Mouse (Mus musculus) lung, postnatal 25 days (tissue): ENCODE data around the gene Fam107b.

Source experiments
- DNase-seq: peaks from one replicate; pipeline ENCODE4 v3.0.0; 2022; ENCODE audit warnings: low spot score

Fam107b gene

GRCm38 (mm10) chr2:3570186-3570585 lies at the start of gene Fam107b:
TSS of gene Fam107b (plus strand) at chr2:3570488.
- DNase-seq = no peak

- no peak for DNase-seq
These were observed 47.7 kb upstream of the Fam107b start for GRCm38 (mm10) chr2:3522558-3522957.

GRCm38 (mm10) chr2:3526288-3526687 lies 44.0 kb upstream of the Fam107b start:
- DNase-seq = no peak

GRCm38 (mm10) chr2:3541307-3542079 lies 28.8 kb upstream of the Fam107b start:
- no peak for DNase-seq

- no peak for DNase-seq
These were observed 24.2 kb upstream of the Fam107b start for GRCm38 (mm10) chr2:3546055-3546454.

- DNase-seq = peak; percentile 50
These were observed 23.7 kb upstream of the Fam107b start for GRCm38 (mm10) chr2:3546588-3546987.

- no peak for DNase-seq
These were observed 318 bp downstream of the Fam107b start for GRCm38 (mm10) chr2:3570606-3571005.

- no peak for DNase-seq
These were observed 3.6 kb downstream of the Fam107b start for GRCm38 (mm10) chr2:3573883-3574282.

- no peak for DNase-seq
These were observed 4.9 kb downstream of the Fam107b start for GRCm38 (mm10) chr2:3575140-3575539.

- DNase-seq = no peak
These were observed 6.1 kb downstream of the Fam107b start for GRCm38 (mm10) chr2:3576346-3576745.

- no peak for DNase-seq
These were observed 6.9 kb downstream of the Fam107b start for GRCm38 (mm10) chr2:3577216-3577615.

GRCm38 (mm10) chr2:3578180-3578902 lies 8.1 kb downstream of the Fam107b start:
- DNase-seq = no peak

GRCm38 (mm10) chr2:3579316-3579902 lies 9.1 kb downstream of the Fam107b start:
- DNase-seq = no peak

GRCm38 (mm10) chr2:3582830-3583229 lies 12.5 kb downstream of the Fam107b start:
- DNase-seq = no peak

- DNase-seq = no peak
These were observed 15.0 kb downstream of the Fam107b start for GRCm38 (mm10) chr2:3585231-3585783.

- DNase-seq = no peak
These were observed 20.0 kb downstream of the Fam107b start for GRCm38 (mm10) chr2:3590086-3590915.

GRCm38 (mm10) chr2:3590916-3591197 lies 20.6 kb downstream of the Fam107b start:
- no peak for DNase-seq

- no peak for DNase-seq
These were observed 24.5 kb downstream of the Fam107b start for GRCm38 (mm10) chr2:3594663-3595318.

- DNase-seq = no peak
These were observed 30.1 kb downstream of the Fam107b start for GRCm38 (mm10) chr2:3600421-3600820.

GRCm38 (mm10) chr2:3602599-3602998 lies 32.3 kb downstream of the Fam107b start:
- DNase-seq = no peak

- no peak for DNase-seq
These were observed 32.9 kb downstream of the Fam107b start for GRCm38 (mm10) chr2:3603181-3603580.
